Mouse (Mus musculus) stomach, embryonic 15.5 days (tissue): ENCODE measurements around the gene Kcnmb1. TPM values are rescaled to one million over a fixed set of nuclear protein-coding genes. Genes with fewer than 3 reads are reported as not detected.
A peak's percentile ranks its signal among the peaks of the same experiment; 100 is the strongest.

Experiments
- ATAC-seq: fragments of 200-750 bp; cut with Nextera tagmentation; 2 replicates; pipeline ENCODE4 v1.8.0; 2017; ENCODE audit warnings: low read depth, moderate number of reproducible peaks, moderate TSS enrichment; ENCODE audit not compliant: insufficient read depth, low FRiP score
- H3K27ac ChIP-seq: fragments of 300-500 bp; sonication (generic); 2 replicates; pipeline ENCODE4 v1.5.1; 2015; ENCODE audit warnings: mild to moderate bottlenecking, inconsistent platforms
- H3K27me3 ChIP-seq: fragments of 300-500 bp; sonication (generic); replicated peaks from 2 replicates; pipeline ENCODE4 v1.6.1; 2015; ENCODE audit warnings: inconsistent platforms
- H3K36me3 ChIP-seq: fragments of 300-500 bp; sonication (generic); 2 replicates; pipeline ENCODE4 v1.6.1; 2015; ENCODE audit warnings: inconsistent platforms
- H3K4me1 ChIP-seq: fragments of 300-500 bp; sonication (generic); 2 replicates; pipeline ENCODE4 v1.6.1; 2015; ENCODE audit warnings: inconsistent platforms
- H3K4me2 ChIP-seq: fragments of 300-500 bp; sonication (generic); 2 replicates; pipeline ENCODE4 v1.6.1; 2015; ENCODE audit warnings: mild to moderate bottlenecking, inconsistent platforms
- H3K4me3 ChIP-seq: fragments of 300-500 bp; sonication (generic); replicated peaks from 2 replicates; pipeline ENCODE4 v1.5.1; 2015; ENCODE audit warnings: inconsistent platforms
- H3K9ac ChIP-seq: fragments of 300-500 bp; sonication (generic); 2 replicates; pipeline ENCODE4 v1.6.1; 2015; ENCODE audit warnings: inconsistent platforms
- H3K9me3 ChIP-seq: fragments of 300-500 bp; sonication (generic); 2 replicates; pipeline ENCODE4 v1.6.1; 2016; ENCODE audit warnings: inconsistent platforms
- WGBS: fragments of 180-500 bp; shearing (Covaris S2); methylation state at CpG from one replicate; pipeline ENCODE4 v1.1.7; 2015; 5-methylcytosine and 5-hydroxymethylcytosine counted together
- polyA plus RNA-seq: library from polyadenylated mRNA; unstranded; fragments of >200 nt; fragmentation: Nextera tagmentation; extraction: Ambion mirVana; gene quantifications from 2 replicates; pipeline ENCODE4 v1.2.1, GENCODE M21; 2015

The Kcnmb1 gene
- polyA plus RNA-seq, 1 experiment from 2014 or later = 2.2 TPM

GRCm38 (mm10) chr11:33974341-33975040 lies 11.7 kb downstream of the Kcnmb1 start:
- Histone ChIP-seq H3K9me3 (no peaks in the 10 kb centered on the region), H3K4me1 (no peaks in the 10 kb centered on the region), H3K9ac (no peak overlapping the region), H3K4me3 (no peak overlapping the region), H3K36me3 (no peaks in the 10 kb centered on the region), H3K27ac (no peak overlapping the region), H3K27me3 (no peaks in the 10 kb centered on the region), H3K4me2 (no peak overlapping the region)
- WGBS = 35% methylated on average over 14 of the region's 14 CpGs
- ATAC-seq = no peak

DNA sequence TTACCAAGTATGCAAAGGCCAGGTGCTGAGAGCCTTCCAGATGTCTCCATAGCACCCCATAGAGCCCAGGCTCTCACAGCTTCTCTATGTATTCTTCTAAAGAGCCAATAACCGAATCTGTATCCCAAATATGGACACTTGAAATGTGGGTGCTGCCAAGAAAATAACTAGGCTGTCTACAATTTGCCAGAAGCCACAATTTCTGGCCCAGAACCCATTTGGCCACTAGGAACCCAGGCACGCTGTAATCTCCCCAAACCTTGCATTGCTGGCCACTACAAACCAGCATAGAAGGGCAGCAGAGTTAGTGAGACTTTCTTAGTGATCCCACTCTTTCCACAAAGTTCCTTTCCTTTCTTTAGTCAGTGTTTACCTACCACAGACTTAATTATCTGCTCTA lies 12.3 kb downstream of the Kcnmb1 start:
- Histone ChIP-seq H3K4me1 (no peaks in the 10 kb centered on the region), H3K9me3 (no peaks in the 10 kb centered on the region), H3K27ac (no peak overlapping the region), H3K9ac (no peak overlapping the region), H3K36me3 (no peaks in the 10 kb centered on the region), H3K27me3 (no peaks in the 10 kb centered on the region), H3K4me2 (no peak overlapping the region), H3K4me3 (no peak overlapping the region)
- no peak for ATAC-seq
- 77% methylated on average over 2 of the region's 2 CpGs for WGBS

DNA sequence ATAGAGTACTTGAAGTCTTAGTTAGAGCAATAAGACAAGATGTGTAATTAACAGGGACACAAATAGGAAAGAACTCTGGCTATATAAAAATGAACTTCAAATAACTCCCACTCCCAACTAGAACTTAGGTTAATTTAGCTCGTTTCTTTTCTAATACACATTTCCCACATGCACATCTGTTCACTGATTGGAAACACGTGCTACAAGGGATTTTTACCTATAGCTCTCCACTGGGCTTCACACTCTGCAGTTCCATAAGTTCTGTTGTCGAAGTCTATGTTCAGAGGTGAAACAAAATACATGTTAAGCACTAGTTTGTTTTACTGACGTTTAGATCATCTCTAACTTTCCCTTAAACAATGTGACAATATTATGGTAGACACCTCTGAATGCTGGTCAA lies 17.3 kb downstream of the Kcnmb1 start:
- no peaks in the 10 kb centered on the region for H3K4me1 ChIP-seq
- ATAC-seq = no peak
- no peaks in the 10 kb centered on the region for H3K36me3 ChIP-seq
- H3K27me3 ChIP-seq = no peaks in the 10 kb centered on the region
- no peak overlapping the region for H3K9ac ChIP-seq
- no peak overlapping the region for H3K4me2 ChIP-seq
- no peak overlapping the region for H3K4me3 ChIP-seq
- H3K27ac ChIP-seq = no peak overlapping the region
- 74% methylated on average over 4 of the region's 4 CpGs for WGBS
- no peaks in the 10 kb centered on the region for H3K9me3 ChIP-seq

GRCm38 (mm10) chr11:33986525-33986924 lies 23.7 kb downstream of the Kcnmb1 start:
- 82% methylated on average over 2 of the region's 2 CpGs for WGBS
- Histone ChIP-seq H3K9ac (no peak overlapping the region), H3K36me3 (no peaks in the 10 kb centered on the region), H3K4me1 (no peaks in the 10 kb centered on the region), H3K4me3 (no peak overlapping the region), H3K9me3 (no peaks in the 10 kb centered on the region), H3K4me2 (no peak overlapping the region), H3K27me3 (no peaks in the 10 kb centered on the region), H3K27ac (no peak overlapping the region)
- ATAC-seq = no peak

DNA sequence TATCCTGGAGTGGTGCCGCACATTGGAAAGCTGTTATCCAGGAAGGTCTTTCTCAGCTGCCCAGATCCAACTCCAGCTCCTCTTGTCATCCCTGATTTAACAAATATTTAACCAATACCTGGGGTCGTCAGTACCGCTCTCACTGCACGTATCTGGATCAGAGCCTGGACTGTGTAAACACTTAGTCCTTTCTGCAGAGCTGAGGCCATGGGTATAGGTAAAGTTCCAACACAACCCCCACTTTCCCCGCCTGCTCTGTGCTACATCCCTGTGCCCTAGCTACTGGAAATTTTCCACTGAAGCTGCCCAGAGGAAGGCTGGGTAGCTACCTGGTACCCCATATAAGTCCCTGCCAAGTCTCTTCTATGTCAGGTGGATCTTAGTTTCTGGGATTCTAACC lies 27.2 kb downstream of the Kcnmb1 start:
- ATAC-seq = no peak

GRCm38 (mm10) chr11:33992938-33993337 lies 30.1 kb downstream of the Kcnmb1 start, which contains the start of gene Kcnip1:
Gene Kcnip1, minus strand, starts transcription at chr11:33993152.
- Histone ChIP-seq H3K27ac (no peak within 1 kb of the TSS), H3K4me2 (peak within 1 kb of the TSS; percentile 38), H3K9me3 (no peaks in the 10 kb centered on the region), H3K9ac (no peak within 1 kb of the TSS), H3K4me3 (no peak within 1 kb of the TSS; the same call in 1 of the 2 replicates), H3K27me3 (no peaks in the 10 kb centered on the region), H3K4me1 (0 out of 2 replicates have a peak, but pooled peaks cover 2% of the 10 kb centered on the region), H3K36me3 (no peaks in the 10 kb centered on the region)
- 12% methylated on average over 12 of the region's 12 CpGs for WGBS
- no peak; the same call in 1 of the 2 replicates for ATAC-seq

More for the DNA sequence above, 27.2 kb downstream of the Kcnmb1 start:
- H3K4me2 ChIP-seq = no peak overlapping the region
- no peaks in the 10 kb centered on the region for H3K9me3 ChIP-seq
- H3K36me3 ChIP-seq = no peaks in the 10 kb centered on the region
- no peaks in the 10 kb centered on the region for H3K27me3 ChIP-seq
- H3K4me1 ChIP-seq = 0 out of 2 replicates have a peak, but pooled peaks cover 2% of the 10 kb centered on the region
- no peak overlapping the region for H3K4me3 ChIP-seq
- WGBS = 41% methylated on average over 5 of the region's 5 CpGs
- H3K9ac ChIP-seq = no peak overlapping the region
- H3K27ac ChIP-seq = no peak overlapping the region

GRCm38 (mm10) chr11:33993496-33993895 lies 30.7 kb downstream of the Kcnmb1 start:
- no peak overlapping the region for H3K9ac ChIP-seq
- peak; percentile 30; the same call in 1 of the 2 replicates for ATAC-seq

DNA sequence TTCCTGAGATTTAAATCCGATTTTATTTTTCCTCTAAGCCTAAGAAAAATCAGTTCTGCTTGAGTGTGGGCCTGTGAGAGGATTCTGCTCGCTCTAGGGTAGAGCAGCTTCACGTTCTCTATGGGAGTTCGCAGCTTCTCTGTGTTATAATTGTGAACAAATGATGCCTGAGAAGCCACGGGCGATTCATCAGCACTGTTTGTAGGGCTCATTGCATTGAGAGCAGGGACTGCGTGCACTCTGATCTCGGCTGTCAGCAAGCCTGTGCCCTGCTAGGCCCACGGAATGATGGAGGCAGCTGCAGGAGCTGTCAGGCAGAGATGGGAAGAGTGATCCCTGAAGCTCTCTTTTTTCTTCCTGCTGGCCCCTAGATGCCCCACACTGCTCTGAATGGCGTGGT lies 35.4 kb downstream of the Kcnmb1 start:
- WGBS = 62% methylated on average over 10 of the region's 10 CpGs
- Histone ChIP-seq H3K9ac (no peak overlapping the region), H3K4me2 (no peak overlapping the region), H3K4me3 (no peak overlapping the region), H3K4me1 (no peaks in the 10 kb centered on the region), H3K27ac (no peak overlapping the region), H3K27me3 (no peaks in the 10 kb centered on the region), H3K36me3 (no peaks in the 10 kb centered on the region), H3K9me3 (no peaks in the 10 kb centered on the region)
- ATAC-seq = no peak

More at GRCm38 (mm10) chr11:33993496-33993895, 30.7 kb downstream of the Kcnmb1 start:
- Histone ChIP-seq H3K27me3 (no peaks in the 10 kb centered on the region), H3K9me3 (no peaks in the 10 kb centered on the region), H3K4me3 (no peak overlapping the region; the same call in 1 of the 2 replicates), H3K4me1 (0 out of 2 replicates have a peak, but pooled peaks cover 2% of the 10 kb centered on the region), H3K27ac (no peak overlapping the region), H3K36me3 (no peaks in the 10 kb centered on the region), H3K4me2 (peak overlapping the region; percentile 38)
- 50% methylated on average over 5 of the region's 5 CpGs for WGBS

DNA sequence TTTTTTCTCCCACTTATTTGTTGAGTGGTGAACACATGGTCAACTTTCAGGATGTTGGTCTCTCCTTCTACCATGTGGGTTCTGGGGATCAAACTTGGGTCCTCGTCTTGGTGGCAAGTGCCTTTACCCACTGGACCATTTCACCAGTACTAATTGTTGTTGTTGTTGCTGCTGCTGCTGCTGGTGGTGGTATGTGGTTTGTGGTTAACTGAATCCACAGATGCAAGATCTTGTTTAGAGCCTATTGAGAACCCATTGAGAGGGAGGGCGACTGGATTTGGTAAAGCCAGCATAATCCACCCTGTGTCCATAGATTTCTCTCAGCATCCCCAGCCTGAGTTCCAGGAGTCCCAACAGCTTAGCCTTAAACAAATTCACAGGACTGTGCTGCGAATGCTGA lies 37.6 kb downstream of the Kcnmb1 start:
- Histone ChIP-seq H3K9me3 (no peaks in the 10 kb centered on the region), H3K4me2 (no peak overlapping the region), H3K27ac (no peak overlapping the region), H3K36me3 (no peaks in the 10 kb centered on the region), H3K4me1 (no peaks in the 10 kb centered on the region), H3K9ac (no peak overlapping the region), H3K4me3 (no peak overlapping the region), H3K27me3 (no peaks in the 10 kb centered on the region)
- no peak for ATAC-seq
- 75% methylated on average over 3 of the region's 3 CpGs for WGBS

- no peak for ATAC-seq
- H3K4me1 ChIP-seq = no peaks in the 10 kb centered on the region
These were observed 39.3 kb downstream of the Kcnmb1 start for GRCm38 (mm10) chr11:34001938-34002592.

DNA sequence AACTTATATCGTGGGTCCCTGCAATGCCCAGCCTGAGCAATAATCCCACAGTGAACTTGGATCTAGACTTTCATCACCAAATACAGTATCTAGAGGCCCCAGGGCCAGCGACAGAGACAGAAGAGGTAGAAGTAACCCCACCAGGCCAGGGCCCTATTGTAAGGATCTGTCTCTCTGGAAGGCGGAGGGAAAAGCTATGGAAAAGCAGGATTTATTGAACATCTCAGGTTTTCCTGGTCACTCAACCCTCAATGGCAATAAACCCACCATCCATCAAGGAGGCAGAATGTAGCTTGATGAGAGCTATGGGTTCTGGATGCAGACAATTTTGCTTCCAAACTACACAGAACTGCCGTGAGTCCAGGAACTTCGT lies 39.8 kb downstream of the Kcnmb1 start:
- no peaks in the 10 kb centered on the region for H3K4me1 ChIP-seq
- ATAC-seq = no peak
- H3K9ac ChIP-seq = no peak overlapping the region
- H3K27me3 ChIP-seq = no peaks in the 10 kb centered on the region
- no peaks in the 10 kb centered on the region for H3K9me3 ChIP-seq
- no peak overlapping the region for H3K4me2 ChIP-seq
- 72% methylated on average over 5 of the region's 5 CpGs for WGBS
- H3K27ac ChIP-seq = no peak overlapping the region
- no peaks in the 10 kb centered on the region for H3K36me3 ChIP-seq
- no peak overlapping the region for H3K4me3 ChIP-seq

More at GRCm38 (mm10) chr11:34001938-34002592, 39.3 kb downstream of the Kcnmb1 start:
- no peaks in the 10 kb centered on the region for H3K36me3 ChIP-seq
- H3K4me2 ChIP-seq = no peak overlapping the region
- no peak overlapping the region for H3K4me3 ChIP-seq
- no peak overlapping the region for H3K27ac ChIP-seq
- H3K9me3 ChIP-seq = no peaks in the 10 kb centered on the region
- WGBS = 7% methylated on average over 5 of the region's 5 CpGs
- no peaks in the 10 kb centered on the region for H3K27me3 ChIP-seq
- no peak overlapping the region for H3K9ac ChIP-seq

DNA sequence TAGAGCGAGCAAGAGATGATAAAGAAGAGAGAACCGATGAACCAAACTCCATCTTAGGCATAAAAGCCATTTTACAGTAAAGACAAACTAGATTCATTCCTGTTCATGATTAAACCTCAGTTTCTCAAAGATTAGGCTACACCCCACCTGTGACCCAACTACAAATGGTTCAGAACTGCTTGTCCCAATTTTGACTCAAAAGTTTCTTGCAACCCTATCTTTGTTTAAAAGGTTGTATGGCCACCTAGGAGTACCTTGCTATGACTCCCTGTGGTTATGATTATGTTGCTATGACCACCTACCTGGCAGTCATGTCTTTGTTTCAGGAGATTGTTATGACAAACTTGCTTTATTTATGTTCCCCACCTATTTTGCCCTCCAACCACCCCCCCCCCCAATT lies 44.8 kb downstream of the Kcnmb1 start:
- Histone ChIP-seq H3K9me3 (no peaks in the 10 kb centered on the region), H3K4me3 (no peak overlapping the region), H3K36me3 (no peaks in the 10 kb centered on the region), H3K4me1 (peaks cover 8% of the 10 kb centered on the region; the same call in 1 of the 2 replicates), H3K4me2 (no peak overlapping the region), H3K27ac (no peak overlapping the region), H3K9ac (no peak overlapping the region), H3K27me3 (no peaks in the 10 kb centered on the region)
- no peak for ATAC-seq
- WGBS = 83% methylated on average over 2 of the region's 2 CpGs
